In genomic region chr11:96788871-96789795, GRCm38 (mm10) we compare ENCODE assay signal across 8 mouse cellular contexts. TPM values are rescaled to one million over a fixed set of nuclear protein-coding genes. Genes with fewer than 3 reads are reported as not detected.
DNase-seq lines count a peak whose midpoint lies in the region; ATAC-seq lines count a peak whose summit lies in the region.

Gene Cbx1 (plus strand): TSS chr11:96789127.

- under 1% methylated on average over 80 of the region's 93 CpGs for WGBS in intestine, embryonic 14.5 days

- no peaks in the 10 kb centered on the region for H3K9me3 ChIP-seq in intestine, embryonic 14.5 days (ENCODE audit: control insufficient read depth, low read length)

- DNase-seq in adrenal gland, adult (ENCODE audit: inconsistent age in 2 of 2, low spot score in 1 of 2) = peak; percentile 94 to 98
- DNase-seq in embryo, embryonic 10.5 days (ENCODE audit: low spot score) = peak; percentile 95
- DNase-seq in gastrocnemius, postnatal 25 days = peak; percentile 91
- peak; percentile 90 for DNase-seq in intestine, embryonic 14.5 days (ENCODE audit: low spot score)
- peak; percentile 90 to 91 for DNase-seq in left cerebral cortex, postnatal 14 days (ENCODE audit: low spot score in 2 of 2)
- DNase-seq in mesoderm, embryonic 11.5 days (ENCODE audit: low read depth, low spot score) = peak; percentile 94
- DNase-seq in right cerebral cortex, postnatal 36 days (ENCODE audit: low spot score in 2 of 2) = peak; percentile 86
- DNase-seq in yolk sac, embryonic 10.5 days (ENCODE audit: low spot score) = peak; percentile 91

- peak within 1 kb of the TSS; percentile 92 for H3K4me2 ChIP-seq in intestine, embryonic 14.5 days (ENCODE audit: low read length)

- no peaks in the 10 kb centered on the region for H3K27me3 ChIP-seq in intestine, embryonic 14.5 days (replicated peaks; ENCODE audit: control insufficient read depth, insufficient read depth, low read length)

- intact Hi-C loops in left cerebral cortex, postnatal 14 days (cut with DNase I) = loop anchor here (5.0 kb wide), 2 partner anchors 38 to 73 kb away; partner anchors contain the start of gene Nfe2l1

- peak within 1 kb of the TSS; percentile 88 for H3K4me3 ChIP-seq in intestine, embryonic 14.5 days (ENCODE audit: low read depth, low read length)

- peak within 1 kb of the TSS; percentile 89 for H3K9ac ChIP-seq in intestine, embryonic 14.5 days (ENCODE audit: low read length)

- H3K36me3 ChIP-seq in intestine, embryonic 14.5 days (ENCODE audit: control insufficient read depth, insufficient read depth, low read length) = 0 out of 2 replicates have a peak, but pooled peaks cover 8% of the 10 kb centered on the region

- peaks cover 21% of the 10 kb centered on the region for H3K4me1 ChIP-seq in intestine, embryonic 14.5 days (replicated peaks; ENCODE audit: control insufficient read depth, insufficient read depth, low read length)

- peak; percentile 98 for ATAC-seq in intestine, embryonic 14.5 days (replicated peaks; ENCODE audit: low FRiP score, low TSS enrichment, low read depth)

- peak within 1 kb of the TSS; percentile 95 for H3K27ac ChIP-seq in intestine, embryonic 14.5 days (ENCODE audit: low read depth)

RNA-seq across cellular contexts. Expression of gene Cbx1, which starts in this region (rescaled TPM):
- total RNA-seq in gastrocnemius, postnatal 25 days (2021) = 10 to 100 TPM; 32.8 to 34.6 TPM
- 87.8 and 101 TPM in 2 replicates for polyA plus RNA-seq in intestine, embryonic 14.5 days (2014; fragmentation: Nextera tagmentation; extraction: Ambion mirVana)
- total RNA-seq in left cerebral cortex, postnatal 14 days (2021) = 10 to 100 TPM; 47.0 to 50.1 TPM

Comparison
In these comparisons a context has a peak if more than half of its experiments do, and no peak if none do; other contexts are left out.
1. Peak in every context shown above with its lines: DNase-seq, ATAC-seq, H3K4me3 ChIP-seq and H3K27ac ChIP-seq.